Mouse (Mus musculus) heart, adult 2 months (tissue): ENCODE measurements around the gene Gm7247. TPM values are rescaled to one million over a fixed set of nuclear protein-coding genes. Genes with fewer than 3 reads are reported as not detected.
A peak's percentile ranks its signal among the peaks of the same experiment; 100 is the strongest.

Experiments used
- DNase-seq, 2 experiments: peaks; one replicate each; pipeline ENCODE4 v3.0.0; 2021
- H3K27ac ChIP-seq: fragments of 200-600 bp; 2 replicates; pipeline ENCODE4 v1.8.1; 2022
- H3K27me3 ChIP-seq: fragments of 200-500 bp; 2 replicates; pipeline ENCODE4 v1.6.1; 2012; ENCODE audit warnings: mild to moderate bottlenecking, low read length, inconsistent platforms, mixed read lengths; ENCODE audit not compliant: control insufficient read depth, insufficient read depth
- H3K36me3 ChIP-seq: fragments of 200-500 bp; 2 replicates; pipeline ENCODE4 v1.6.1; 2012; ENCODE audit warnings: low read length, inconsistent platforms; ENCODE audit not compliant: control insufficient read depth, insufficient read depth
- H3K4me1 ChIP-seq: fragments of 200-500 bp; 2 replicates; pipeline ENCODE4 v1.6.1; 2011; ENCODE audit warnings: low read length; ENCODE audit not compliant: control insufficient read depth, insufficient read depth
- H3K4me3 ChIP-seq: fragments of 200-600 bp; 2 replicates; pipeline ENCODE4 v1.8.1; 2022
- H3K79me2 ChIP-seq: fragments of 200-500 bp; replicated peaks from 2 replicates; pipeline ENCODE4 v1.6.1; 2012; ENCODE audit warnings: mild to moderate bottlenecking, inconsistent platforms, low read length, moderate library complexity, mixed read lengths; ENCODE audit not compliant: control insufficient read depth, insufficient read depth
- H3K9ac ChIP-seq: fragments of 200-500 bp; 2 replicates; pipeline ENCODE4 v1.6.1; 2012; ENCODE audit warnings: low read depth, mild to moderate bottlenecking, control low read depth, inconsistent platforms, low read length, mixed read lengths
- CTCF ChIP-seq: fragments of 200-600 bp; IDR thresholded peaks from 2 replicates; pipeline ENCODE4 v1.8.1; 2022; ENCODE audit warnings: antibody characterized with exemption, mild to moderate bottlenecking, moderate library complexity
- EP300 ChIP-seq: fragments of 200-500 bp; IDR thresholded peaks from 2 replicates; pipeline ENCODE4 v1.6.1; 2011; ENCODE audit warnings: low read depth, low read length, control low read depth; ENCODE audit not compliant: insufficient read depth
- POLR2A ChIP-seq: fragments of 200-500 bp; IDR thresholded peaks from 2 replicates; pipeline ENCODE4 v1.6.1; 2011; ENCODE audit warnings: mild to moderate bottlenecking, low read depth, low read length, control low read depth; ENCODE audit not compliant: insufficient read depth
- WGBS: fragments of 180-500 bp; shearing (Covaris S2); methylation state at CpG from one replicate; pipeline ENCODE4 v1.1.7; 2018; 5-methylcytosine and 5-hydroxymethylcytosine counted together
- intact Hi-C: fragments of 180-260 bp; cut with DNase I; formaldehyde crosslinking; loops from one replicate; pipeline ENCODE4 v1.15.1; 2025
- long read RNA-seq: library from polyadenylated mRNA; stranded (forward); transcript quantifications from one replicate; pipeline ENCODE4 v2.0.0, GENCODE M21; 2021
- polyA plus RNA-seq: library from polyadenylated mRNA; depleted of rRNA; stranded (reverse); fragments of >200 nt; gene quantifications from 2 replicates; pipeline ENCODE4 v1.2.3, GENCODE M21; 2012; rRNA removed
- total RNA-seq, 2 experiments: library from RNA; stranded (reverse); gene quantifications; 2 replicates each; pipeline ENCODE4 v1.2.3; 2021

The Gm7247 gene
- not detected for total RNA-seq
- not detected in 2 replicates for polyA plus RNA-seq
- long read RNA-seq: 0 reads

- no peak for TF ChIP-seq POLR2A
- TF ChIP-seq EP300: no peak
- no peak for TF ChIP-seq CTCF
- Histone ChIP-seq H3K36me3 (no peaks in the 10 kb centered on the region), H3K27ac (no peak within 1 kb of the TSS), H3K4me3 (no peak within 1 kb of the TSS), H3K27me3 (peaks cover 5% of the 10 kb centered on the region), H3K4me1 (no peaks in the 10 kb centered on the region), H3K9ac (no peak within 1 kb of the TSS), H3K79me2 (no peaks in the 10 kb centered on the region)
- intact Hi-C loops: no loop called here
- no peak for DNase-seq
- 83% methylated on average over 1 of the region's 1 CpGs for WGBS
These were observed at the start of gene Gm7247 for GRCm38 (mm10) chr14:51361456-51361855. Gm7247 (plus strand) TSS chr14:51361756.

DNA sequence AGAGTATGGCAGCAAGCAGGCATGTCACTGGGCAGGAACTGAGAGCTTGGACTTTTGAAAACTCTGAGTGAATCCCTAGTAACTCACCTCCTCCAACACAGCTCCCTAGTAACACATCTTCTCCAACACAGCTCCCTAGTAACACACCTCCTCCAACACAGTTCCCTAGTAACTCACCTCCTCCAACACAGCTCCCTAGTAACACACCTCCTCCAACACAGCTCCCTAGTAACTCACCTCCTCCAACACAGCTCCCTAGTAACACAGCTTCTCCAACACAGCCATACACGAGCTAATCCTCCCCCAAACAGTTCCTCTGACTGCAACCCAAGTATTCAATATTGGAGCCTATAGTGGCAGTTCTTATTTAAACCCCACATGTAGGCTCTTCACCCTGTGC is 37.6 kb upstream of the Gm7247 start:
- no peak overlapping the region for H3K4me3 ChIP-seq
- no peaks in the 10 kb centered on the region for H3K27me3 ChIP-seq
- H3K36me3 ChIP-seq: no peaks in the 10 kb centered on the region
- no peak overlapping the region for H3K27ac ChIP-seq
- no peak overlapping the region for H3K9ac ChIP-seq
- H3K79me2 ChIP-seq: no peaks in the 10 kb centered on the region
- H3K4me1 ChIP-seq: no peaks in the 10 kb centered on the region
- TF ChIP-seq EP300: no peak
- TF ChIP-seq POLR2A: no peak
- TF ChIP-seq CTCF: no peak
- WGBS: 35% methylated on average over 1 of the region's 1 CpGs
- DNase-seq: no peak
- intact Hi-C loops: no loop called here

DNA sequence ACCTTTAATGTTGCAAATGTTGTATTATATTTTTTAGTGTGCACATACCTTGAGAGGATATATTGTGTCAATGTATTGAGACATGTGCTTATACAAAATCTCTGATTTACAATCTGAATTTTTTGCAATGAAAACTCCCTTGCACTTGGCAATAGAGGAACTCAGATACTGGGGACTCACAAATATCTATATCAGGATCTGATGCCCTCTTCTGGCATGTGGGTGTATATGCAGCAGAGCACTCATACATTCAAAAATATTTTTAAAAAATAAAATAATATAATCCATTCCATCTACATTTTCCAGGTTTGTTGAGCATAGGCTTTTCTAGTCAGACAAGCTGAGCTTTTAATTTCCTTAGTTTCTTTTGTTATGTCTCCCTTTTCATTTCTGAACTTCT is 15.5 kb upstream of the Gm7247 start:
- Histone ChIP-seq H3K79me2 (no peaks in the 10 kb centered on the region), H3K36me3 (no peaks in the 10 kb centered on the region), H3K27ac (no peak overlapping the region), H3K9ac (no peak overlapping the region), H3K4me3 (no peak overlapping the region), H3K4me1 (no peaks in the 10 kb centered on the region), H3K27me3 (no peaks in the 10 kb centered on the region)
- TF ChIP-seq POLR2A (no peak), CTCF (peak; percentile 69)
- intact Hi-C loops: loop anchor here (1.0 to 5.0 kb wide), 2 partner anchors 169 to 242 kb away; no protein-coding TSS in a partner anchor
- DNase-seq: no peak

GRCm38 (mm10) chr14:51358111-51358982 is 3.2 kb upstream of the Gm7247 start:
- DNase-seq: no peak
- TF ChIP-seq POLR2A (no peak), EP300 (no peak), CTCF (no peak)
- H3K79me2 ChIP-seq: no peaks in the 10 kb centered on the region
- no peak overlapping the region for H3K27ac ChIP-seq
- intact Hi-C loops: no loop called here
- WGBS: 4% methylated on average over 75 of the region's 75 CpGs
- no peak overlapping the region for H3K9ac ChIP-seq
- no peak overlapping the region for H3K4me3 ChIP-seq
- peaks cover 5% of the 10 kb centered on the region for H3K27me3 ChIP-seq
- H3K4me1 ChIP-seq: no peaks in the 10 kb centered on the region
- no peaks in the 10 kb centered on the region for H3K36me3 ChIP-seq

GRCm38 (mm10) chr14:51382805-51383204 is 21.2 kb downstream of the Gm7247 start:
- TF ChIP-seq POLR2A (no peak), CTCF (no peak), EP300 (no peak)
- no peaks in the 10 kb centered on the region for H3K4me1 ChIP-seq
- intact Hi-C loops: no loop called here
- H3K36me3 ChIP-seq: no peaks in the 10 kb centered on the region
- no peak overlapping the region for H3K9ac ChIP-seq
- WGBS: 95% methylated on average over 20 of the region's 20 CpGs
- no peak overlapping the region for H3K4me3 ChIP-seq
- DNase-seq: no peak
- H3K27me3 ChIP-seq: no peaks in the 10 kb centered on the region
- H3K79me2 ChIP-seq: no peaks in the 10 kb centered on the region
- no peak overlapping the region for H3K27ac ChIP-seq

DNA sequence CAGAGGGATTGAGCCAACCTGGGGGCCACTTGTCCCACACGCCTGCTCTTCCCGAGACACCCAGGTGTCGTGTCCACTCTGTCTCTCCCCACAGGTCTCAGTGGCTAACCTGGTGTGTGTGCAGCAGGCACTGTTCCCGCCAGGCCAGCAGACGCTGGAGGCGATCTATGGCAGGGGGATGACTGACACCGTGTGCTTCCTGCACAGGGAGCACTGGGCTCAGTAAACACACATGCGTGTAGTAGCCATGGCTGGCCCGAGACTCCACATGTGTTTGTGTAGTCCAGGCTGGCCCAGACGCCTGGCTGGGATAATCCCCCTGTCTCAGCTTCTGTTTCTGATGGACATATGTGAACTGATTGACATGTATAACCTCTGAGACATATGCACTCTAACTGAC is 22.8 kb downstream of the Gm7247 start:
- Histone ChIP-seq H3K79me2 (no peaks in the 10 kb centered on the region), H3K9ac (no peak overlapping the region), H3K4me1 (no peaks in the 10 kb centered on the region), H3K36me3 (no peaks in the 10 kb centered on the region), H3K27ac (no peak overlapping the region), H3K27me3 (no peaks in the 10 kb centered on the region), H3K4me3 (no peak overlapping the region)
- DNase-seq: no peak
- no peak for TF ChIP-seq POLR2A
- no peak for TF ChIP-seq CTCF
- no peak for TF ChIP-seq EP300
- 94% methylated on average over 10 of the region's 10 CpGs for WGBS
- intact Hi-C loops: no loop called here
